Comparison of ENCODE assay signal across 9 mouse cellular contexts in genomic region chr7:97361467-97361866, GRCm38 (mm10). TPM values are rescaled to one million over a fixed set of nuclear protein-coding genes. Genes with fewer than 3 reads are reported as not detected.
A peak's percentile ranks its signal among the peaks of the same experiment; 100 is the strongest.
DNase-seq lines count a peak whose midpoint lies in the region; ATAC-seq and TF ChIP-seq lines count a peak whose summit lies in the region.
"Had no signal": no experiment of that assay in that cellular context is flagged by ENCODE, and none has a peak within 500 bp of the region (broad histone marks: within the 10 kb centered on the region; RNA-seq: fewer than 3 reads in every experiment).

No protein-coding gene starts in this region.

- POLR2A ChIA-PET in Patski (lab: Charles Lee): interaction anchor here (1.2 kb wide), 1 partner anchor 18 kb away, joined by 4 read pairs; no protein-coding TSS in a partner anchor

- CTCF ChIA-PET in Patski (lab: Charles Lee): interaction anchor here (0.9 kb wide), 1 partner anchor 10 kb away, joined by 3 read pairs; no protein-coding TSS in a partner anchor

- intact Hi-C loops in heart, postnatal 10 days (cut with DNase I): no loop called here

- DNase-seq in heart, postnatal 10 days: peak; percentile 21 to 56
- no peak for DNase-seq in heart, adult 8-10 months (ENCODE audit: low spot score)
- DNase-seq in A20 (ENCODE audit: low read depth, low spot score) (peak; percentile 76), Patski (ENCODE audit: low read depth, low spot score) (no peak)
- peak; percentile 13 for DNase-seq in retina, adult 2 months (ENCODE audit: low read depth, low spot score)
- no peak for DNase-seq in cerebellum, postnatal 36 days
- DNase-seq in adrenal gland, adult 2 months: no peak

- peak; percentile 97 for TF ChIP-seq CTCF in Patski (IDR thresholded peaks at IDR 0.05)

- no peak for ATAC-seq in Patski
- ATAC-seq in granulocyte monocyte progenitor cell, adult 5-6 weeks (replicated peaks; ENCODE audit: poor library complexity, severe bottlenecking): peak; percentile 50; the same call in 1 of the 2 replicates

- in situ Hi-C loops in Patski (cut with MboI; ENCODE audit: low pct_unique_long_range_greater_than_20kb): no loop called here

- peaks cover 26% of the 10 kb centered on the region for H3K27me3 ChIP-seq in Patski
- H3K27me3 ChIP-seq: midbrain, embryonic 12.5 days had no signal

RNA-seq across cellular contexts. Expression of gene Alg8, which starts 9.9 kb away (rescaled TPM):
- total RNA-seq in heart, postnatal 10 days (2021): 1 to 10 TPM; 7.7 to 7.8 TPM
- total RNA-seq in heart, adult 8-10 months (2022): 1 to 10 TPM; 4.8 to 5.3 (median 4.9) TPM
- 18.1 TPM for polyA plus RNA-seq in Patski (2021)
- total RNA-seq in granulocyte monocyte progenitor cell, adult 5-6 weeks (2014; fragmentation: Nextera tagmentation): 44.2 and 52.0 TPM in 2 replicates
- 23.6 and 42.2 TPM in 2 replicates for total RNA-seq in granulocyte monocyte progenitor cell, adult 5-6 weeks (2017)
- 10 to 100 TPM; 15.2 to 16.6 TPM for total RNA-seq in adrenal gland, adult 2 months (2021)
- polyA plus RNA-seq in adrenal gland, adult 2 months (2012; rRNA removed): 6.0 and 7.3 TPM in 2 replicates

RNA-seq across cellular contexts. Expression of gene Kctd21, which starts 29.3 kb away (rescaled TPM):
- total RNA-seq in heart, postnatal 10 days (2021): 1 to 10 TPM; 1.4 to 2.7 TPM
- 1 to 10 TPM; 3.0 to 5.0 (median 3.8) TPM for total RNA-seq in heart, adult 8-10 months (2022)
- 5.1 TPM for polyA plus RNA-seq in Patski (2021)
- 1.3 and 2.1 TPM in 2 replicates for total RNA-seq in granulocyte monocyte progenitor cell, adult 5-6 weeks (2014; fragmentation: Nextera tagmentation)
- total RNA-seq in granulocyte monocyte progenitor cell, adult 5-6 weeks (2017): 0.10 and 1.7 TPM in 2 replicates
- total RNA-seq in adrenal gland, adult 2 months (2021): 10 to 100 TPM in 1 of 2 experiments, 1 to 10 TPM in 1; 7.3 to 11.4 TPM
- polyA plus RNA-seq in adrenal gland, adult 2 months (2012; rRNA removed): 5.3 and 5.6 TPM in 2 replicates

RNA-seq across cellular contexts. Expression of gene Usp35, which starts 29.6 kb away (rescaled TPM):
- total RNA-seq in heart, postnatal 10 days (2021): 1 to 10 TPM; 1.5 to 1.7 TPM
- total RNA-seq in heart, adult 8-10 months (2022): 1 to 10 TPM in 2 of 4 experiments, under 1 TPM in 2; 0.72 to 1.0 (median 0.86) TPM
- 10.0 TPM for polyA plus RNA-seq in Patski (2021)
- total RNA-seq in granulocyte monocyte progenitor cell, adult 5-6 weeks (2014; fragmentation: Nextera tagmentation): 0.30 TPM in 1 of 2 replicates, not detected in the other
- 0.04 TPM in 1 of 2 replicates, not detected in the other for total RNA-seq in granulocyte monocyte progenitor cell, adult 5-6 weeks (2017)
- 1 to 10 TPM; 7.0 to 8.5 TPM for total RNA-seq in adrenal gland, adult 2 months (2021)
- polyA plus RNA-seq in adrenal gland, adult 2 months (2012; rRNA removed): 8.4 and 11.1 TPM in 2 replicates

RNA-seq across cellular contexts. Expression of gene Ndufc2, which starts 38.3 kb away (rescaled TPM):
- total RNA-seq in heart, postnatal 10 days (2021): 100 to 1,000 TPM; 525 to 575 TPM
- total RNA-seq in heart, adult 8-10 months (2022): 100 to 1,000 TPM; 498 to 518 (median 508) TPM
- 223 TPM for polyA plus RNA-seq in Patski (2021)
- total RNA-seq in granulocyte monocyte progenitor cell, adult 5-6 weeks (2014; fragmentation: Nextera tagmentation): 174 and 187 TPM in 2 replicates
- 357 and 360 TPM in 2 replicates for total RNA-seq in granulocyte monocyte progenitor cell, adult 5-6 weeks (2017)
- 100 to 1,000 TPM; 263 to 364 TPM for total RNA-seq in adrenal gland, adult 2 months (2021)
- 264 and 287 TPM in 2 replicates for polyA plus RNA-seq in adrenal gland, adult 2 months (2012; rRNA removed)

RNA-seq across cellular contexts. Expression of gene Thrsp, which starts 56.1 kb away (rescaled TPM):
- total RNA-seq in heart, postnatal 10 days (2021): 10 to 100 TPM; 20.5 to 28.4 TPM
- total RNA-seq in heart, adult 8-10 months (2022): 10 to 100 TPM; 51.1 to 70.8 (median 68.7) TPM
- 0.05 TPM for polyA plus RNA-seq in Patski (2021)
- total RNA-seq in granulocyte monocyte progenitor cell, adult 5-6 weeks (2014; fragmentation: Nextera tagmentation): not detected in 2 replicates
- total RNA-seq in granulocyte monocyte progenitor cell, adult 5-6 weeks (2017): not detected in 2 replicates
- total RNA-seq in adrenal gland, adult 2 months (2021): 1,000 to 10,000 TPM in 1 of 2 experiments, 100 to 1,000 TPM in 1; 552 to 1,139 TPM
- 258 and 373 TPM in 2 replicates for polyA plus RNA-seq in adrenal gland, adult 2 months (2012; rRNA removed)

Comparison
In these comparisons a context has a peak if more than half of its experiments do, and no peak if none do; other contexts are left out.
1. DNase-seq: peak in heart, postnatal 10 days (2 of 2), A20 (single experiment) and retina, adult 2 months (single experiment); none in heart, adult 8-10 months (single experiment), Patski (single experiment), cerebellum, postnatal 36 days (0 of 2) and adrenal gland, adult 2 months (single experiment).